Mouse (Mus musculus) liver, adult 2 months (tissue): ENCODE data around the gene Dync1i2.

Experiments used
- CTCF ChIP-seq: fragments of 200-500 bp; IDR thresholded peaks from 2 replicates; pipeline ENCODE4 v1.5.1; 2011; ENCODE audit warnings: low read depth, low read length, control low read depth
- POLR2A ChIP-seq: fragments of 200-500 bp; IDR thresholded peaks from 2 replicates; pipeline ENCODE4 v1.6.1; 2011; ENCODE audit warnings: low read length, control low read depth; ENCODE audit not compliant: insufficient read depth; ENCODE audit errors: extremely low read depth

DNA sequence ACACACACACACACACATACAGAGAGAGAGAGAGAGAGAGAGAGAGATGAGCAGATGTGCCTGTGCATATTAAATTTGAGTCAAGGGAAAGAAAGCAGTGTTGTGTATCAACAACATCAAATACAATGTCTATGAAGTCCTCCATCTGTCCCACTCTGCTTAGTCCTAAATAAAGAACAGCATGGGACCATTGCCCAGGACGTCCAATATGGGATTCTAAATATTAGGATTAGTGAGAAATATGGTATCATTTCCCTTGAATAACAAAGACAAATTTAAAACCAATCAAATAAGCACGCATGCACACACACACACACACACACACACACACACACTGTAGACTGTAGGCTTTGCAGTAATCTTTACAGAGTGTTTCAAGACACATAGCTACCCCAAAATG, 9.6 kb upstream of the Dync1i2 start:
- no peak for TF ChIP-seq CTCF
- no peak for TF ChIP-seq POLR2A
